Mouse (Mus musculus) gastrocnemius, postnatal 36 days (tissue): ENCODE data around the gene Gm853. TPM values are rescaled to one million over a fixed set of nuclear protein-coding genes. Genes with fewer than 3 reads are reported as not detected.
A peak's percentile ranks its signal among the peaks of the same experiment; 100 is the strongest.

Experiments used
- DNase-seq, 2 experiments: peaks; one replicate each; pipeline ENCODE4 v3.0.0; 2022
- intact Hi-C: fragments of 180-260 bp; cut with DNase I; formaldehyde crosslinking; loops from one replicate; pipeline ENCODE4 v1.15.1; 2025
- total RNA-seq, 2 experiments: library from RNA; stranded (reverse); gene quantifications; 2 replicates each; pipeline ENCODE4 v1.2.3; 2021

Gm853 gene
- total RNA-seq, 2 experiments from 2014 or later = not detected

- no peak for DNase-seq
- intact Hi-C loops = no loop called here
Observed at GRCm38 (mm10) chr4:130220176-130220575, 2.0 kb downstream of the Gm853 start.

- intact Hi-C loops = no loop called here
- DNase-seq = no peak
Observed at GRCm38 (mm10) chr4:130215392-130215791, 6.8 kb downstream of the Gm853 start.

GRCm38 (mm10) chr4:130213857-130214256 lies 8.3 kb downstream of the Gm853 start:
- intact Hi-C loops = no loop called here
- no peak for DNase-seq

GRCm38 (mm10) chr4:130213197-130213596 lies 9.0 kb downstream of the Gm853 start:
- no peak for DNase-seq

GRCm38 (mm10) chr4:130212421-130212820 lies 9.8 kb downstream of the Gm853 start:
- DNase-seq = no peak
- intact Hi-C loops = no loop called here

More at GRCm38 (mm10) chr4:130213197-130213596, 9.0 kb downstream of the Gm853 start:
- intact Hi-C loops = no loop called here

- intact Hi-C loops = no loop called here
- no peak for DNase-seq
Observed at GRCm38 (mm10) chr4:130211870-130212269, 10.3 kb downstream of the Gm853 start.

- peak; percentile 75 to 79 for DNase-seq
- intact Hi-C loops = loop anchor here (1.0 to 2.0 kb wide), 2 partner anchors 47 to 94 kb away; no protein-coding TSS in a partner anchor
Observed at GRCm38 (mm10) chr4:130198694-130199670, 23.2 kb downstream of the Gm853 start.

GRCm38 (mm10) chr4:130196542-130196941 lies 25.7 kb downstream of the Gm853 start:
- intact Hi-C loops = no loop called here
- no peak for DNase-seq

GRCm38 (mm10) chr4:130195924-130196323 lies 26.3 kb downstream of the Gm853 start:
- DNase-seq = no peak
- intact Hi-C loops = no loop called here

GRCm38 (mm10) chr4:130192266-130192665 lies 29.9 kb downstream of the Gm853 start:
- intact Hi-C loops = no loop called here

GRCm38 (mm10) chr4:130189606-130190005 lies 32.6 kb downstream of the Gm853 start:
- intact Hi-C loops = loop anchor here (1.0 to 5.0 kb wide), 2 partner anchors 51 to 227 kb away; no protein-coding TSS in a partner anchor
- DNase-seq = no peak

More at GRCm38 (mm10) chr4:130192266-130192665, 29.9 kb downstream of the Gm853 start:
- no peak for DNase-seq

- DNase-seq = peak; percentile 75 to 77
- intact Hi-C loops = loop anchor here (1.0 to 5.0 kb wide), 2 partner anchors 51 to 227 kb away; no protein-coding TSS in a partner anchor
Observed at GRCm38 (mm10) chr4:130188806-130189297, 33.3 kb downstream of the Gm853 start.

GRCm38 (mm10) chr4:130186891-130187290 lies 35.3 kb downstream of the Gm853 start:
- intact Hi-C loops = loop anchor here (5.0 kb wide), 1 partner anchor 225 kb away; no protein-coding TSS in a partner anchor
- DNase-seq = no peak

- intact Hi-C loops = loop anchor here (5.0 kb wide), 1 partner anchor 224 kb away; no protein-coding TSS in a partner anchor
- no peak for DNase-seq
Observed at GRCm38 (mm10) chr4:130186450-130186849, 35.8 kb downstream of the Gm853 start.

GRCm38 (mm10) chr4:130183879-130184278 lies 38.3 kb downstream of the Gm853 start:
- intact Hi-C loops = no loop called here
- no peak for DNase-seq

GRCm38 (mm10) chr4:130183023-130183422 lies 39.2 kb downstream of the Gm853 start:
- intact Hi-C loops = no loop called here

GRCm38 (mm10) chr4:130181886-130182285 lies 40.3 kb downstream of the Gm853 start:
- DNase-seq = no peak
- intact Hi-C loops = no loop called here

More at GRCm38 (mm10) chr4:130183023-130183422, 39.2 kb downstream of the Gm853 start:
- no peak for DNase-seq

- DNase-seq = no peak
- intact Hi-C loops = no loop called here
Observed at GRCm38 (mm10) chr4:130180909-130181602, 41.1 kb downstream of the Gm853 start.

GRCm38 (mm10) chr4:130179876-130180275 lies 42.3 kb downstream of the Gm853 start:
- intact Hi-C loops = no loop called here

GRCm38 (mm10) chr4:130177536-130177935 lies 44.7 kb downstream of the Gm853 start:
- intact Hi-C loops = no loop called here
- DNase-seq = no peak

More at GRCm38 (mm10) chr4:130179876-130180275, 42.3 kb downstream of the Gm853 start:
- DNase-seq = no peak

- peak in 1 of 2 experiments; percentile 19 for DNase-seq
- intact Hi-C loops = no loop called here
Observed at GRCm38 (mm10) chr4:130177087-130177486, 45.1 kb downstream of the Gm853 start.
